Mouse (Mus musculus): ENCODE measurements around the gene Sdsl.

- TF ChIP-seq POLR2A (IDR thresholded peaks at IDR 0.05; ENCODE audit: borderline replicate concordance, low read depth, low read length) (no peak), CTCF (IDR thresholded peaks at IDR 0.05; ENCODE audit: low read depth, low read length) (no peak)
Observed at GRCm38 (mm10) chr5:120493873-120494395, 21.3 kb upstream of the Sdsl start.

Data from bone marrow macrophage, adult 2 months (primary cell).